Mouse (Mus musculus): ENCODE data around the gene Rnf114.

The Rnf114 gene

DNA sequence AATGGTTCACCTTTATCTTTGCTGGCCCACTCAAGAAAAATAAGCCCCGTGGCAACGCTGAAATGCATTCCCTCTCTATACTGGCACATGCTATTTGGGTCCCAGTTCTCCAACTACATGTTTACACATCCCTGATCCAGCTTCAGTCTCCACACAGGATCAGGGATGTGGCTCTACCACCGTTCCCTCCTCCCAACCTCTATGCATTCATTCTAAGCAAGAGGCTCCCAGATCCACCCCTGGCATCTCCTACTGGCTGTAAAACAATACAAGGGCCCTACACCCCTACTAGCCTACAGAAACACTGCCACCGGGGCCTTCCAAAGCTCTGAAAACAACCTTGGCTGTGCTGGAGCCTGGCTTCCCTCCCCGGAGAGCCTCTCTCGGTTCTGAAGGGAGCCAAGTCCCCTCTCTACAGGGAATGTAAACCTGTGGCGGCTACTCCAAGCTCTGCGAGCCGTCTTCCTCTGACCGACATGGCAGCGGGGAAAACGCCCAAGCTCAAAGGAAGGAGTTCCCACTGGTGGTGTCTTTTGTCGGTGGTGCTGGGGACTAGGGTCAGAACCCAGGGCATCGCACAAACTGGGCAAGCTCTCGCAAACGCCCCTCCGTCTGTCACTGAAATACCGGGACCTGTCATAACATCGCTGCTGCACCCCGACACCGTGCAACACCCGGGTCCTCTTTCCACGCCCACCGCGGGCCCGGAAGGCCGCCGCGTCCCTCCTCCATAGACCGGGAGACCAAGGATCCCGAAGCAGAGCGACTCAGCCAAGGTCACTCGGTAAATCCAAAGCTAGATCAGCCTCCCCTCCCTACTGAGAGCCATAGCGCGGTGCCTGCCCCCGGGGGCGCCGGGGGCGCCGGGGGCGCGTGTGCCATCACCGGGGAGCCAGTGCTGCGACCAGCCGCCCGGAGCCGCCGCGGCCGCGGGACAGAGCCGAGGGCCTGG is at the start of gene Rnf114:
TSS of gene Rnf114 (plus strand) at position 889 of the 952 bp plus-strand sequence.
- peak; percentile 54 for DNase-seq

DNA sequence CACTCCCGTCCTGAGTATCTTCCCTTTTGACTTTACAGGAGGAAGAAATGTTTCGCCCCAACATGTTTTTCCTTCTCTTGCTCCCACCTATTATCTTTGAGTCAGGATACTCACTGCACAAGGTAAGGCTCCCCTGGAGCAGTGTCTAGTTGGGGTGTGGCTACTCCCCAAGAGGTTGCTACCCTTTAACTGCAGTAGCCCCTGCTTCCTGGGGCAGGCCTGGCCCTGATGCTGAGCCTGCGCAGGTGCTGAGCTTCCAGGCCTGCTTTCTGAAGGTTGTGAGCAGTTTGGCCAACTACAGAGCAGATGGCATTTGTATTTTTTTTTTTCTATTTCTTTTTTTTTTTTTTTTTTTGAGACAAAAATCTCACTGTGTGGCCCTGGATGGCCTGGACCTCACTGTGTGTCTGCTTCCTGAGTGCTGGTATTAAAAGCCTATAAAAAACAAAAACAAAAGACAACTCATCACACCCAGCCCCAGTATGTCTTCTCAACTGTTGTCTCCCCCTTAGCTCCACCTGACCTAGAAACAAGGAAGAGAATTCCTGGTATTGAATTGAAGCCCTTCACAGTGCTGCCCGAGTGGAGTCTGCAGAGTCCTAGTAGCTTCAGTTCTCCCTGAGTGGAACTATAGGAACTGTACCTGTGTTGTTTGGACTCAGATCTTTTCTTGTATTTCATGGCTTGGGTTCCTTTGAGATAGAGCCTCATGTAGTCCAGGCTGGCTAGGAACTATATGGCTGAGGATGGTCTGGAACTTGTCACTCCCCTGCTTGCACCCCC is 48.8 kb upstream of the Rnf114 start:
- peak; percentile 68 for DNase-seq

DNA sequence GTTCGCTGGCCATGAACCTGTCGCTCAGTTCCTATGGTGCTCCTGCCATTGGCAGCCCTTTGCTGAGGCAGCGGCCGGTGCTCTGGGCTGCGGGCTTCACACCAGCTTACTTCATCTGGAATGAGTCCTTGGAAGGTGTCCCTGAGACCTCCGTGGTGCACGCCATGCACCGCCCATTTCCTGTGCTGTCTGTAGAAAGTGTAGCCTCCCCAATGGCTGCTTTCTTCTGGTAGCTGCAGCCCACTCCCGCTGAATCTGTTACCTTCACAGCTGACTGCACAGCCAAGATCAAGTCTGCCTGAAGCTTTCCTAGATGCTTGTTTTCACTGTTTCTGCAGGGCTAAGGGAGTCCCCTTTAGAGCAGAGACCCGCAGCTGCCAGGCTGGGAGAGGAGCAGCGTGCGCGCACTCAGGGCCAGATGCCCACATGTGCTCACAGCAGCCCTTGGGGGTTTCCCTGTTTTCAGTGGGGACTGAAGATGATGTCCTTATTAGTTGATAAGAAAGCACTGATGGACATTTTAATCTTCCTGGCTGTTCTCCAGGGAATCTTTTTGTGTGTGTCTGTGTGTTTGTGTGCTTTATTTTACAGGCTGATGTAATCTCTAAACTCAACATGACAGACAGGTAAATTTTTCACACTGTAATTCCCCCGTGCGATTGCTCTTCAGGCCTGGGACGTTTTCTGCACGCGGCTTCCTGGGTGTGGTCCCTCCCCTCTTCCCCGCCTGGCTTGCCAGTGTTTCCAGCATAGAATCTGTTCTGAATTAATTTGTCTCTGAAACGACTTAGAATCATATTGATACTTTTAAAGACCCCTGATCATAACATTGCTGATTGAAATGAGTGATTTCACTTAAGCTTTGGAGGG is 46.3 kb upstream of the Rnf114 start:
- DNase-seq: no peak

DNA sequence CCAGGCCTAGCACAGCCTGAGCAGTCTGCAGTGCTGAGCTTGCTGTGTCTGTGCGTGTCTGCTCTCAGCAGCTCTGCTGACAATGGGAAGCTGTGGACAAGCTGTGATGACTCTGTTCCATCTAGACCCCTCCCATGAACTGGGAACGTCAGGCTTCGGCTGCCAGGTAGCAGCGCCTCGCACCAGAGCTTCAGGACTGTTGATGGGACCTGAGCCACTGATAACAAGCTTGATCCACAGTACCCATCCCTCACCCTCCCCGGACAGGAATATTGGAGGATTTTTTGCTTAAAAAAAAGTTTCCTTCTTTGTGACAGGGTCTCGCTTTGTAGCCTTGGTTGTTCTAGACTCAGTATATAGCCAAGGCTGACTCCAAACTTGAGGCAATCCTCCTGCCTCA is 45.2 kb upstream of the Rnf114 start:
- no peak for DNase-seq

DNA sequence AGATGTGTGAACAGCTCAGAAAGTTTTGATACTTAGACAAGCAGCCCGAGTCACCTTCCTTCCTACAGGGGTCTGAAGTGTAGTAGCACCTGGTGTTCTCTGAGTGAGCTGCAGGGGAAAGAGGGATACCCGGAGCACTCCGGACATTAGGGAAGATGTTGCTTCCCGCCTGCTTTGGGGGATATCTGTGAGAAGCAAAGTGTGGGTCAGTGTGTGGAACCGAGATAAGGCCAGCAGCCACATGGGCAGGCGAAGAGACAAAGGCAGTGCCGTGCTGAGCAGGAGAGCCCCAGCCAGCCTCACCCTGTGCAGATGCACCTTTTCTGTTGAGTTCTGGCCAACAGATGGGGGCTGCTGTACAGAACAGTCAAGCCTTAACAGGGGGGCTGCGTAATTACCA is 44.8 kb upstream of the Rnf114 start:
- no peak for DNase-seq

DNA sequence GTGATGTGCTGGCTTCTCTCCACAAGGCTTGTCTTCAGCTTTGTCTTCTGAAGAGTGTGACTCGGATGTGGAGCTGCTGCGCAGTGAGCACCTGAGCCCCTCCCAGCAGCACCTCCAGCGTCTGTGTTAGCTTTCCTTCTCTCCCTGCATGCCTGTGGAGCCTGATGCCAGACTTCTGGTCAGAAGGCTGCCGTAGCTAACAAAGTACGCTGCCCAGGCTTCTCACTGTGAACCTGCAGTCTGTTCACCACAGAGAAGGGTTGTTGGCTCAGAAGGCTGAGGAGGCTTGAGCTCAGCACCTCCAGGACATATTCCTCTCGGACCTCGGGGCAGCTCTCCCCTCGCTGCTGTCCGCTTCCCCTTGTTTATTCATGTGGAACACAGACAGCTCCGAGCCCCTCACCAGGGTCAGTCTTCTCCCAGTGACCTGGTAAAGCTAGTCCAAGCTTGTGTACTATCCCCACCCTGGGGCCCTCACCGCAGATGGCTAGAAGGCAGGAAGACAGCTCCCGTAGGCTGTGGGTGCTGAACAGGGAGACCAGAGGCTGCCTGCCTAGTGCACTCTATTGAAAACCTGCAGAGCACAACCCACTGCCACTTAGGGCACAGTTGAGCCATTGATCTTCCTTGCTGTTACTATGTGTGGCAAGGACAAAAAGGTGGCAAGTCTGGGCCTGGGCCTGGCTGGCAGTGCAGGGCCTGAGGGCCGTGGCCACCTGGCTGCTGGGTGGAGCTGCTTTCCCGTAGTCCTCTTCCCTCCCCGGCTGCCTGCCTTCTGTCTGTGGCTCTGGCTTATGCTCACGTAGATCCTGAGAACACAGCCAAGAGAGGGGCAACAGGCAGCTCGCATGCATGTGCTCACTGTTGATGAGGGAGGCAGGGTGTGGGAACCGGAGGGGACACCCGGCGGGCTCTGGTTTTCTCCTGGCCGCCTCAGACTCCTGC is 42.8 kb upstream of the Rnf114 start:
- DNase-seq: no peak

DNA sequence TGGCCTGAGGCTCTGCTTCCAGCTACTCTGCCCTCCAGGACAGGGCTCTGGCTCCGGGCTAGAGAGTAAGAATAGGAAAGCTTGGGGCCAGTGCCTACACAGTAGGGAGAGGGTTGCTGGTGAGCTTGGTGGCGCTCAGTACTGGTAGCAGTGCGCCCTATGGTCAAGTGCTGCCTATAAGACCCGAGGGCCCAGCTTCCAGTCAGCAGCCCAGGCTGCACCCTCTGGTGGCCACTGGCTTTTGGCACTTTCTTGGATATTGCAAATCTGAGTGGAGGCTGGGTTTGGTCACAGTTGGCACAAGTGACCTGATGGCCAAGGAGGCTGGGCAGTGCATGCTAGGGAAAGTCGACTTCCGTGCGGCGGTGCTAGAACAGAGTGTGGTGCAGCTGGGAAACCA is 41.8 kb upstream of the Rnf114 start:
- DNase-seq: no peak

DNA sequence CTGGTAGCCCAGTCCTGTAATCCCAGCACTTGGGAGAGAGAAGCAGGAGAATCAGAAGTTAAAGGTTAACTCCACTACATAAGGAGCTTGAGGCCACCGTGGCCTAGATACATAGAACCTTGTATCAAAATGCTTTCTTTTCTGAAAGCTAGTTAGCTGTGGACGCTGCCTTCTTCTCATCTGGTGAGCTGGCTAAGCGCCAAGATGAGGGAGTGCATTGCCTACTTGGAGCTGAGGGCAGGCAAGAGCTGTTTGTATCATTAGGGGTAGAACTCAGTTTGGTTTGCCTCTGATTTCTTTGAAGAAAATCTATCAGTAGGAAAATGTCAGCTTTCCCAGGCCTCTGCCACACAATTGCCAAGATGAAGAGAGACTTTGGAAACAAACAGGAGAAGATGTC is 38.6 kb upstream of the Rnf114 start:
- DNase-seq: no peak

DNA sequence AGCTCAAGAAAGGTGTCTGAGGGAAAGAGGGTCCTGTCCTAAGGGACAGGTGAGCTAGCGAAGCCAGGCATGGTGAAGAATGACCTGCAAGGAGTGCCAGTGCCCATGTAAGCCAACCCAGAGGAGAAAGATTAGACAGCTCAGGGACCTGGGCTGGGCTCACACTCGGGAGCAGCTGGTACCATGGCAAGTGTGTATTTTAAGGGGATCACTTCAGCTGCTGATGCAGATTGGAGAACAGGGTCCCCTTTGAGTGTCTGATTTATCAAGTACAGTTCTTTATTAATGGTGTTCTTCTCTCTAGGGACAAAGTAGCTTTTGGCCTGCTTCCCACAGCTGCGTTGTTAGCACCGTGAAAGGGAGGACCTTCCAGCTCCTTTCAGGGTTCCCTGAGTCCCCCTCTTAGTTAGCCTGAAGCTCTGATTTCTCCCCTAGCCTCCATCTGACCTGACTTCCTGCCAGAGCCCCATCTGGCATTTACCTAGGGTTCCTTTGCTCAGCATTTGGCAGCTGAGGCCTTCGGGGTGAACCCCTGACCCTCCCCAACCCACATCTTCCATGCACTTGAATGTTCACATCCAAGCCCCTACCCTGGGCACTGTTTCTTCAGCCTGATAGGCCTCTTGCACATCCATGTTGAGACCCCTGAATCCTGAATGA is 36.0 kb upstream of the Rnf114 start:
- no peak for DNase-seq

DNA sequence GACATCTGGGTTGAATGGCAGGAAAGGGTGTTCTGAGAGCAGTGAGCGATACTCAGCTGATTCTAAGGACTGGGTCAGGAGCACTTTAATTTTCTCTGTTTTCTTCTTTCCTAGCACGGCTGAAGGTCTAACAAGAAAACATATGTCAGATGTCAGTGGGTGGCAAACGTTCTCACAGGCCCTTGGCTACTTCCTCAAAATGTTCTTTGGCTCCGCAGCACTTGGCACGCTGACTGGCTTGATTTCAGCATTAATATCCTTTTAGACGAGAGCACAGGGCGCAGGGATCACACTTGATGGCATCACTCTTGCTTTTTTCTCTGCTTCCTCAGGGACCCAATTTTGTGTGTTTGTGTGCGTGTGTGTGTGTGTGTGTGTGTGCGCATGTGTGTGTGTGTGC is 35.2 kb upstream of the Rnf114 start:
- peak; percentile 82 for DNase-seq

DNA sequence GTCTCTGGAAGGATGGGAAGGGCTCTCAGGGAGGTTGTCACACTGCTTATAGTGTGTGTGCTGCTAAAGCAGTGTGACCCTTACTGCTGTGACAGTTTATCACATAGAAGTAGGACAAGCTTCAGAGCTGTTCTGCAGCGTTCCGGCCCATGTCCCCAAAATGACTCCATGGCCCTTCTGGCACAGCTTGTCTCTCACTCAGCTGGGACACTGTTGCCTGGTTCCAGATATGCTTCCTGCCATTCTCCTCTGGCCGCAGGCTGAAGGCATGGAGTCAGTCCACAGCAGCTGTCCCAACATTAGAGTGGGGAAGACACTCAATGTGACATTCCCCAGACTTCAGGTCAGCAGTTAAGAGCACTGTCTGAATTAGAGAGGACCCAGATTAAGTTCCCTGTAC is 33.9 kb upstream of the Rnf114 start:
- no peak for DNase-seq

DNA sequence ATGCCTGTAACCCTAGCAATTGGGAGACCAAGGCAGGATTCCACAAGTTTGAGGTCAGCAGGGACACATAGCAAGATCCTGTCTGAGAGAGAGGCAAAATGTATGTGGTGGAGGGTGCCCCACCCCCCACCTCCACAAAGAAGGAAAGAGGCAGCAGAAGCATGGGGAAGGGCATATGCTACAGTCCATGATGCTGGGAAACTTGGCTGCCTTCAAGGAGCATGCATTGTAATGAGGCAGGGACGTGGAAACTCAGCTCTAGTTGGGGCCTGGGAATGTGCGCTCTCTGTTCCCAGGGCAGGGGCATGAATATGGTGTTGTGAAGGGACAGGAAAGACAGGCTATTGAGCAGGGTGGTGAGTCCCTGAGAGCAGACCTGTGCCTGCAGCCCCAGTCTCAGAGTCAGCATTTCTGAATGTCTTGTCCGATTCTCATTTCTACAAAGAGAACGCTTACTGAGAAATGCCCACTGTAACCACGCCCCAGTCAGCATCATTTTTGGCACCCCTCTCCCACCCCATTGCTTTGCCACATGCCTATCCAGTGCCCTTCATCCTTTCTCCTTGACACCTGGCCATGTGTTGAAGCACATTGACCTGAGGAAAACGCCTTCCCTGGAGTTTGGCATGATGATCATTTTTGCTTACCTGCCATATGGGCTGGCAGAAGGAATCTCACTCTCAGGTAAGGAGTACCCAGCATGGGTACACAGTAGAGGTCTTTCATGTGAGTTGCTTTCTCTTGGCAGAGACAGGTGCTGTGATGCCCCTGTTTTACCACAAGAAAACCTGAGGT is 33.2 kb upstream of the Rnf114 start:
- DNase-seq: peak; percentile 80

DNA sequence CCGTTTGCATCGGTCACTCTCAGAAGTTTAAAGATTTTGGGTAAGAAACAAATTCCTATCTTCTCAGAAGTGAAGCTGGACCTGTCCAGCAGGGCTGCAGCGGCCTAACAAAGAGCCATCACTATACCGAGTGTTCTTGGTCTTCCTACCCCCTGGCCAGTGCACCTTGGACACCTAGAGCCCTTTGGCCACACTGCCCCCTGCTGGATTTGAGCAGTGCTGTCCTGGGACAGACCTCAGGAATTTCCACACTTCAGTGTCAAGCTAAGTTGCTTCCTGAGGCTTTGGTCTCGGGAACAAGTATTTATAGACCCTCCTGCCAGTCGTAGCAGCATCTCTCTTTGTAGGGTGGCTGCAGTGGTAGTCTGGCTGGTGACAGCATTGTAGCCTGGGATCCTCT is 29.5 kb upstream of the Rnf114 start:
- DNase-seq: peak; percentile 77

DNA sequence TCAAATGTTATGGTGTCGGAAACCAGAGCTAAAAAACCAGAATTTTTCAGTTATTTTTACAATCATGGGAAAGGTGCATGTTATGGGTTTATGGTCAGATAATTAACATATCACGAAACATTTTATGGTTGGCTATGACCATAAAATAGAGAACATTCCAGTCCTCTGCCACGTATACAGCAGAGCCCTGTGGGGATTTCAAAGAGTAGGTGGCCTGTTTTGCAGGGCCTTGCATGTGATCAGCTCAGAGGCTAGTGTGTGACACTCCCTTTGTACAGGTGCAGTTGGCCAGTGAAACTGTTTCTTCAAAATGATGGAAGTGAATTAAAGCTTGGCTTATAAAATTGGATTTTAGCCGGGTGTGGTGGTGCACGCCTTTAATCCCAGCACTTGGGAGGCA is 28.6 kb upstream of the Rnf114 start:
- DNase-seq: no peak

DNA sequence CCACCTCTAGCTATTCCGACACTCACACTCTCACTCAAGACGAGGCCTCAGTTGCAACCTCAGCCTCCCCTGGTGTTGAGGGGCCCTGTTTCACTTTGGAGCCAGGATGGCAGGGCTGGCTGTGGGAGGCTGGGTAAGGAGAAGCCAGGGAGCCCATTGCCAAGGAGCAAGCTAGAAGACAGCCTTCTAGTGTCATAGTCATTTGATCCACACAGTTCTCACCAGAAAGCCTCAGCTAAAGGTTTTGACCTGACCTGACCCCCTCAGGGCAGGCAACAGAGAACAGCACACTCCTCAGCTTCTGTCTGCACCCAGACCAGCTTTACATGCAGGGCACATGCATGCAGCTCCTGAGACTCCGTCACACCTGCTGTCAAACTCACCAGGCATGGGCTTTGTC is 26.5 kb upstream of the Rnf114 start:
- DNase-seq: no peak

DNA sequence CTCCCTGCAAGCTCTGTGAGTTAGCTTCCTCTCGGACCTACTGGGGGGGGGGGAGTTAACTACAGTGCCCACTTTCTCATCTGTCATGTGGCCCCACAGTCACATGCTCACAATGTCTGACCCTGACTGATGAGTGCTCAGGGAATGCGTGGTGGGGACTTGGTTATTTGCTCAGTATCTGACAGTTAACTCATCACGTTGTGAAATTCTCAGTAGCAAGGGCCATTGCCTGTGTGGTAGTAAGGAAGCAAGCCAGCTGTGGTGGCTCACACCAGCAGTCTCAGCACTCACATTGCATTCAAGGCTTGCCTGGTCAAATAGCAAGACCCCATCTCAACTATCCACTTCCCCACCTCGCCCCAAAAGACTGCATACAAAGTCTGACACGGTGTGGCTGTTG is 25.2 kb upstream of the Rnf114 start:
- no peak for DNase-seq

DNA sequence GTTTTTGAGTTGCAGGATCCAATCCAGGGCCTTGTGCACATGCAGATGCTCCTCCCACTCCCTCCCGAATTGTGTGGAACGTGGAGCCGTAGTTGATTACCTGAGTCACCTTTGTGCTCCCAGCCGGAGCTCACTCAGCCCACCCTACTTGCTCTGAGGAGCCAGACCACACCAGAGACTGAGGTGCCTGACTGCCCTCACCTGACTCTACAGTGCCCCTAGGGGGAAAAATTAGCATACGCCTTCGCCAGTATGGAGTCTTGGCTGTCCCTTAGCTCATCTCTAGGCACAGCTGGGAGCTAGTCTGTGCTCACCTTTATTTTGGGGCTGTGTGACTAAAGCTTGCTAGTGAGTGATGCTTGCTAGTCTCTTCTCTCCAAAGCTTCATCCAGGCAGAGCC is 24.0 kb upstream of the Rnf114 start:
- DNase-seq: no peak

DNA sequence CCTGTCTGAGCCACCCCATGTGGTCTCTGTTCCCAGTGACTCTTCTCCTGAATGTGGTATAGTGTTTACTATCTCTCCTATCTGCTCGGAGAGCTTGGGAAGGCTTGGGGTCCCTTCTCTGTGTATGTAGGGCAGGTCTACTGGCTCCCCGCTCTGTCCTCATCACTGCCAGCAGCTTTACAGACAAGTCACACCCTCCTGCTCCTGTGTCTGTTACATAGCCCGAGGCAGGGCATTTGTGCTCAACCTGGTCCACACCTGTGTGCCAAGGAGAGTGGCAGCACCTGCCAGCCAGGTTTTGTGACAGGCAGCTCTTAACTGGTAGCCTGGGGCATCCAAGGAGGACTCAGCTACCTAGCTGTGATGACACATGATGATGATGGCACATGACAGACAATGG is 21.8 kb upstream of the Rnf114 start:
- no peak for DNase-seq

DNA sequence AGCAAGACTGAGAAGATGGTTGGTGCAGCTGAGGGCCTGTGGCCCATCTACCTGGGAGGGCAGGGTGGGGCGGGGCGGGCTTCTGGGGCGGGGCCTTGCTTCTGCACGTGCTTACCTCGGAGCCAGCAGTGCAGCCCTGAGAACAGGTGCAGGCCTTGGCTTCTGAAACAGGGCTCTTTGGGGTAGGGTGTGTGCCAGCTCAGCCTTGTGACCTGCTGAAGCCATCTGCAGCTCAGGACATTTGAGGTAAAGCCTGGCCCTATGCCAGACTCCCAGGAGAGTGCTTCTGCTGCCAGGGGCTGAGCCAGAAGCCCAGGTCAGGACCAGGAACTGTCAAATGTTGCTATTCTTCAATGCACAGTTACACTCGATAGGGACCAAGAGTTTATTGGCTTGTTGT is 20.9 kb upstream of the Rnf114 start:
- DNase-seq: peak; percentile 96

DNA sequence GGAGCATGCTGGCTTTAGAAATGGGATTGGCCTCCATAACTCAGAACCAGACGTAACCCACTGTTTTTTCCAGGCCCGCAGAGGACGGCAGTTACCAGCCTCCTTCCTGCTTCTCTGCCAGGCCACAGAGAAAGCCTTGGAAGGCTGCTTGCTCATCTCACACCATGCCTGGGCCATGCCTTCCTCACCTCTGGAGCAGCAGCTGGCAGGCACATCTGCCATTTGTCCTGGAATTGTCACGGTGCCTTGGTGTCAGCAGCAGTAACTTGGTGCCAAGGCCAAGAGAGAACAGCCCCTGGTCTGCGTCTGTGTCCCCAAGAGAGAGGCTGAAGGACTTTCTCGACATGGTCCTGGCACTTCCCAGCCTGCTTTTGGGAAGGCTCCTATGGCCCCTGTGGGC is 18.2 kb upstream of the Rnf114 start:
- DNase-seq: no peak

DNA sequence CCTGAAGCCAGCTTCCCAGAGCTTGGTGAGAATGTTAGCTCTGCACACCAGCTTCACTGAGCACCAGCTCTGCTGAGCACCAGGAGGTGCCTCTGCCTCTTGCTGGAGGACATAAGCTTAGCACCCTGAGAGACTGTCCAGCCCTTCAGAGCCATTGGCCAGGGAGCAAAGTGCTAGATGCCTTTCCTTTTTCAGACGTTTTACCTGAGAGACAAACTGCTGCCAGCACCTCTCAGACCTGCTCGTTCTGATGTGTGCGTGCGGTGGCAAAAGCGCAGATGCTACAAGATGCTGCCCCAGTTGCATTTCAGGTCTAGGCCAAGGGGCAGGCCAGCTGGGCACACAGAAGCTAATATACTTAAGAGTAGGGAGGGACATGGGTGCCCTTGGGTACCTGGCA is 16.8 kb upstream of the Rnf114 start:
- no peak for DNase-seq
